Mouse (Mus musculus) lung, postnatal 36 days (tissue): ENCODE measurements around the gene Cd163.
"Not testable (repeated sequence)": the region's sequence is repeated elsewhere in the genome, so short reads cannot be mapped to it uniquely, and the experiment has no call there.

ENCODE experiments used
- DNase-seq: peaks from one replicate; pipeline ENCODE4 v3.0.0; 2022; ENCODE audit warnings: mixed read lengths

The Cd163 gene

GRCm38 (mm10) chr6:124304356-124304755, at the start of gene Cd163:
Gene Cd163, plus strand, starts transcription at chr6:124304656.
- DNase-seq: no peak

DNA sequence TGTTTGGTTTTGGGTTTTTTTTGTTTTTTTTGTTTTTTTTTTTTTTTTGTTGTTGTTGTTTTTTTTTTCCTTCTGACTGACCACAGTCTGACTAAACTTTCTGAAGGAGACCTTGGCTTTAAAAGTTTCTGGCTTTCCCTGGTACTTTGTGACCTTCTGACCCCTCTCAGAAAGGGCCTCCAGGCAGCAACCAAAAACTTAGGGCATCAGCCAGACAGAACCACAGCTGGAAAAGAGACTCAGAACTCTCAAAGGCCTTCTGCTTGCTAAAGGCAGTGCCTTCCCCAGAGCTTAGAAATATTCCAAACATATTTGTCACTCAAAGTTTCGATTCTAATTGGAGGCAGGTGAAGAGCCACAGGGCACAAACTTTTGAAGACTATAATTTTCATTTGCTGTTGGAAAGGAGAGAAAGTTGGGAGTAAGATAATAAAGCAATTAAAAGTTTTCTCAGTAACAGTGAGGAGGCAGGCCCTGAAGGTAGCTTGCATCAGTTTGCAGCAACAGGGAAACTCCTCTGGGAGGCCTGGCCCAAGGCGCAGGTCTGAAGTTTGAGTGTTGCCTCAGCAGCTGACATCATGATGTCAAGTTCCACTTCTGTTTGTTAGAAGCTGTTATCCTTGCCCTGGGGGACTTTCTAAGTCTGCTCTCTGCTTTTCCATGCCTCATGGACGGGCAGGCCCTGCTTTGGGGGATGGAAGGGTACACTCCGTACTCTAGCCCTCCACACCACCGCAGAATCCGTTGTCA, 48.6 kb upstream of the Cd163 start:
- no peak for DNase-seq

DNA sequence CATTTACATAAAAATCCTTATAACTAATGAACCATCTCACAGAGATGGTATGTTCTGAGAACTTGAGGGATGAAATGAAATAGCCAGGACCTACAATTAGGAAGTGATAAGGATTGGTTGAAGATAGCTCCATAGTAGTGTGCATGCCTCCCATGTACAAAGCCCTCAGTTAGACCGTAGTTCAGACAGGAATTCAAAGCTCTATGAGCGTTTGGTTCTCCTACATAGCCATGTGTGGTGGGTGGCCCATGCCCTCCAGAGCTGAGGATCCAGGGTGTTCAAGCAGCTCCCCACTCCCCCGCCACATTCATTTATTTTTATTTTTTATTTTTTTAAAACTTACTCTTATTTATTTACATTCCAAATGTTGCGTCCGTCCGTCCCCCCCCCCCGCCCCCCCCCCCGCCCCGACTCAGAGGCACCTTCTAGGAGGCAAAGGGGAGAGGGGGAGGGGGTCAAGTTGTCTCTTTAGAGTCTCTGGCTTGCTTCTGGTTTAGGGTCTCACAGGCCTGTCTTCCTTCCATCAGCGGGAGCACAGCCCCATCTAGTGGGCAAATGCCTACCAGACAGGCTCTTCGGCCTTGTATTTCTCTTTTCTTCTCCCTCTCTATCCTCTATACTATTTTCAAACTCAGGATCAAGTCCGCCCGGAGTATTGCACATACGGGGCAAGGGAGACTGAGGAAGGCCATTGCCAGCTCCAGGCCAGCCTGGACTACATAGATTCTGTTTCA, 44.1 kb upstream of the Cd163 start:
- DNase-seq: peak; percentile 47

DNA sequence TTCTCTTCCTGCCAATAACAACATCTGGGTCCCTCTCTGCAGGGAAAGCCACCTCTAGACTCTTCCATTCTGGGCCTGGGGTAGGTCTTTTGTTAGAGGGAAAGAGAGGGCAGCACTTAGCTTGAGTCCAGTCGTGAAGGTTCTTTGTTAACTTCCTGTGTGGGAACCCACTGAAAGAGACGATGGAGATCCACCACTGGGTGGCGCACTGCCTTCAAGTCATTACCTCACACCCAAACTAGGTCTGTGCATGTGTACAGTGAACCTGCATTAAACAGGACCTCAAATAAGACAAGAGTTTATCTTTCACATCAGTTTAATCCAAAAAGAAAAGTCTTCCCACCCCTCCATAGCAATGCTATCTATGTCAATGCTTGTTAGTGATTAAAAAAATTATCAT, 41.8 kb upstream of the Cd163 start:
- DNase-seq: peak; percentile 83

DNA sequence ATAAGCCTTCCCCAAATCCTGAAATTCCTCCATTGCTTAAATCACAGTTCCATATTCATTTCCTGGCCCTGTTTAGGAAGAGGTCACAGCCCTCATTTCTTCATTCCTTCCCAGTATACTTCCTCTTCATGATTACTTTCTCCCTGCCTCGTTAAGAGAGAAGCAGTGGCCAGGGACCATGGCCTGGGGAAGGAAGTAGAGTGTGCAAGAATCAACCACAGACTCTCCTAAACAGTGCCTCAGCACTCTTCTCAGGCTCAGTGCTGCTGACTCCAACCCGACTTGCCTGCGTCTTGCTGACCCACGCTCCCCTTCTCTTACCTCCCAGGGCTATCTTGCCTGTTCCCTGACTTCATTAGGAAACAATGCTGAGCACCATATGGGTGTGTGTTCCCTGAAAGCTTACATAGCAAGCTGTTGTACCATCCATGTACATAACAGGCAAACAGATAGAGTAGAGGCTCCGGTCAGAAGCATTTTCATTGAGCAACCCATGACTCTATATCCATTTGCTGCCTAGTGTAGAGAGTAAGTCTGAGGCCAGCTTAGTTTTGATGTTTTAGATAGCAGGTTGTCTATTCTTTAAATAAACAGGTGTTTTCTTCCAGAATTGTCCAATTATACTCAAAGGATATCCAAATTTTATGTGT, 31.1 kb upstream of the Cd163 start:
- DNase-seq: peak; percentile 38

- no peak for DNase-seq
These were observed 26.8 kb upstream of the Cd163 start for GRCm38 (mm10) chr6:124277641-124278040.

DNA sequence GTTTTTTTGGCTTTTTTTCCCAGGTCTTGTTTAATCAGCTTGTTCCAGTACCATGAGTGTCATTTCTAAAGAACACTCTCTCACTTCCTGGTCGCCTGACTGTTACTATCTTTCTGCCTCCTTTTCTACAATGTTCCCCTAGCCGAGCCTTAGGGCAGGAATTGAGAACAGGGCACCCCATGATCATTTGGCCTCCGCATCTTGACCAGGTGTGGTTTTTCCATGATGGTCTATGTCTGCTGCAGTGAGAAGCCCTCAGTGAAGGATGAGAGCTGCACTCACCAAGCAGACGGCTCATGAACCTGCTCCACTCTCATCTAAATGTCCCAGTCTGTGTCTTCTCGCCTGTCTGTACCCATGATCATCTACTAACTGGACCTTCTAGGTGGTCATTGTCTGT, 26.2 kb upstream of the Cd163 start:
- DNase-seq: no peak

DNA sequence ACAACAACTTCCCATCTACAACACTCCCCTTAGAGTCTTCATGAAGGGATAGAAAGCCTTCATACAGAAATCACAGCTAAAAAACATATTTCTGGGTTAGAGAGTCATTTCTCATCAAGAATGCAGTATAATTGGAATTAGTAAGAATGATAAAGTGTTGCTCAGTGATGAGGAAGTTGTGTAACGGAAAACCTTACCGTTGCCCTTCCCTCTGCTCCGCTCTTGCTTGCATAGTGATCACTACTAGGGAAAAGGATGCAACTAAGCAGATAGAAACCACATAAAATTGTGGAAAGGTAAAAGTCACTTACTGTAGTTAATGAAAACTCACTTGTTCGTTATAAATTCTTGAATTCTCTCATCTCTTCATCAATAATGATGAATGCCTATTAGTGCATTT, 21.7 kb upstream of the Cd163 start:
- no peak for DNase-seq

- not testable (repeated sequence) for DNase-seq
These were observed 7.1 kb upstream of the Cd163 start for GRCm38 (mm10) chr6:124297378-124297777.

DNA sequence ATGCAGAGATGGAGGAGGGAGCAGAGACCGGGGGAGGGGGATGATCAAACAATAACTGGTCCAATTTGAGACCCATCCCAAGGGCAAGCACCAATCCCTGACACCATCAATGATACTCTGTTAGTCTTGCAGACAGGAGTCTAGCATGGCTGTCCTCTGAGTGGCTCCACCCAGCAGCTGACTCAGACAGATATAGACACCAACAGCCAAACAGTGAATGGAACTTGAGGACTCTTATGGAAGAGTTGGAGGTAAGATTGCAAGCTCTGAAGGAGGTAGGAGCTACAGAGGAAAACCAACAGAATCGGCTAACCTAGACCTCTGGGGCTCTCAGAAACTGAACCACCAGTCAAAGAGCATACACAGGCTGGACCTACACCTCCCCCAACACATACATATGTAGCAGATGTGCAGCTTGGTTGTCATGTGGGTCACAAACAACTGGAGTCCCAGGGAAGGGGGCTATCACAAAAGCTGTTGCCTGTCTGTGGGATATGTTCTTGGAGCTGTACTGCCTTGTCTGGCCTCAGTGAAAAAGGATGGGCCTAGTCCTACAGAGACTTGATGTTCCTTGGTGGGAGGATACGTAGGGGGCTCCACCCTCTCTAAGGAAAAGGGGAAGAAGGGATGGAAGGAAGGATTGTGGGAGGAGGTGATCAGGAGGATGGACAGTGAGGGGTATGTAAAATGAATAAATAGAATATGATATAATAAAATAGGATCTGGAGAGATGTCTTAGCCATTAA, 2.8 kb upstream of the Cd163 start:
- DNase-seq: no peak

- no peak for DNase-seq
These were observed 4.5 kb downstream of the Cd163 start for GRCm38 (mm10) chr6:124308935-124309334.

DNA sequence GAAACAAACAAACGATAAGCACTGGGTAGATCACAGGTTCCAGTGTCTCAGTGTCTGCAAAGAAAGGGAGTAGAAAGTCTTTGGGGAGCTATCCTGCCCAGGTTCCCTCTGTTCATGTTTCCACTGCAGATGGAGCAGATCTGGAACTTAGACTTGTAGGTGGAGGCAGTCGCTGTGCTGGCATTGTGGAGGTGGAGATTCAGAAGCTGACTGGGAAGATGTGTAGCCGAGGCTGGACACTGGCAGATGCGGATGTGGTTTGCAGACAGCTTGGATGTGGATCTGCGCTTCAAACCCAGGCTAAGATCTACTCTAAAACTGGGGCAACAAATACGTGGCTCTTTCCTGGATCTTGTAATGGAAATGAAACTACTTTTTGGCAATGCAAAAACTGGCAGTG, 7.8 kb downstream of the Cd163 start:
- DNase-seq: no peak

GRCm38 (mm10) chr6:124320371-124320770, 15.9 kb downstream of the Cd163 start:
- no peak for DNase-seq

- no peak for DNase-seq
These were observed 17.3 kb downstream of the Cd163 start for GRCm38 (mm10) chr6:124321481-124322475.

DNA sequence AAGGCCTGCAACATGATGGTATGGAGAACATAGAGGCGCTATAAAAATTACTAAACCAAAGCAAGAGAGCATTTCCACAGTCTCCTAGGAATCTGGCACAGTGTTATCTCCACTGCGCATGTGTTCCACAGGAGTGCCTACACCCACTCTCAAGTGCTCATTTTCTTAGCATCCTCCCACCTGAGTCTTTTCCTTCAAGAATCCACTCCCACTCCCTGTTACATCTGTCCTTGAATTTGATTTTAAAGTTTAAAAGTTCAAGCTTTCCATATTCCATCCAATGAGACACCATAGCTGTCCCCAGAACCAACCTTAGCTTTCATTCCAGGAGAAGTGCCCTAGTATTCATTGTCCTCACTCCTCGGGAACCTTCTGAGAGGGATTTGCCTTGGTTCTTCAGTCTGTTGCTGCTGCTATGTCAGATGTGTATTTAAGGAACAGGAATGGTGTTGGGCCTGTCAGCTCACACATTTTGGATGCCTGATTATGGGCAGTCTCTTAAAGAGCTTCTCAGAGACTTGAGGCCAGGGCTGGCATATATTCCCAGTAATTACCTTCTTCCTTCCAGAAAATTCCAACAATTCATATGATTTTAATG, 24.0 kb downstream of the Cd163 start:
- DNase-seq: no peak

- DNase-seq: peak; percentile 17
These were observed 25.2 kb downstream of the Cd163 start for GRCm38 (mm10) chr6:124329622-124330021.

DNA sequence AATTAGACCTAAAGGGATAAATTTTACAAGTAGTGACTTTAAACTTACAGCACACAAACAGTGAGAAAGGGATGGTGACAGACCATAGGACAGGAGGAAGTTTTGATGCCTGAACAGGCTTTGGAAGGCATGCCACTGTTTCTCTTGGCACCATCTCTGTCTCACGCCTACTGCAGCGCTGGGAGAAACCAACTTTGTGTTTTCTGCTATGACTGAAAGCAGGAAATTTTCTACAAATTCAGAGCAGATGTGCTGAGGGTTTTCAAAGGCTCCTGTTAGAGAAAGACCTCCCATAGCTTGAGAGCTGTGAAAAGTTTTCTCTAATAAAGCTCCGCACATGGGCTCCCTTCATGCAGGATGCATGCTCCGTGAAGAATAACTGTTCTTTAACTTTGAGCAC, 40.6 kb downstream of the Cd163 start:
- DNase-seq: no peak

DNA sequence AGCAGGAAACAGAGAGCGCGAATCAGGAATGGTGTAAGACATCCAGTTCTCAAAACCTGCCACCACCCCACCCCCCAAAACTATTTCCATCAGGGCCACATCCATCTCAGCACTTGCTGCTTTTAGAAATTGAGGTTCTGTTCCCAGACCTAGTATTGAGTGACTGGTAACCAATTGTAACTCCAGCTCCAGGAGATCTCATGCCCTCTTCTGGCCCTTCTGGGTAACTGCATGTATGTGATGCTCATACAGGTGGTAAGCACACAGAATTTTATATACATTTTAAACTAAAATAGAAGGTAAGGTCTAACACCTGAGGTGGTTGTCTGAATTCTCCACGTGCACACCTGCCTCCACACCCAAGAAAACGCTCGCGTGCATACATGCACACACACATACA, 42.2 kb downstream of the Cd163 start:
- DNase-seq: no peak

GRCm38 (mm10) chr6:124353246-124353645, 48.8 kb downstream of the Cd163 start:
- DNase-seq: no peak

DNA sequence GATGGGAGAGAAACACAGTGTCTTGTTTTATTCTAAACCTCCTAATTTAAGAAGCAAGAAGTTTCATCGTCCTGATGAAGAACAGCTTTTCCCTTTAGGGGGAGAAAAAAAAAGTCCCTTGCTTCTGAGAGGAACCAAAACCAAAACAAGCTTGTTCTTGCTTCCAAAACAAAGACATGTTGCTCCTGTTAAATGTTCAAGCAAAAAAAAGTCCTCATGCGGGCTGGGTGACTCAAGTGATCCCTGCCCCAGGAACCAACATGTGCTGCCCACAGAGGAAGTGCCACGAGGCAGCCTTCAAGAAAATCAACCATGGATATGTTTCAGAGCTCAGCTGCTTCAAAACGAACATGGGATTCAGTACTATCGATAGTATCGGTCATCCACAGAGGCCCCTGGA, 54.5 kb downstream of the Cd163 start:
- no peak for DNase-seq

DNA sequence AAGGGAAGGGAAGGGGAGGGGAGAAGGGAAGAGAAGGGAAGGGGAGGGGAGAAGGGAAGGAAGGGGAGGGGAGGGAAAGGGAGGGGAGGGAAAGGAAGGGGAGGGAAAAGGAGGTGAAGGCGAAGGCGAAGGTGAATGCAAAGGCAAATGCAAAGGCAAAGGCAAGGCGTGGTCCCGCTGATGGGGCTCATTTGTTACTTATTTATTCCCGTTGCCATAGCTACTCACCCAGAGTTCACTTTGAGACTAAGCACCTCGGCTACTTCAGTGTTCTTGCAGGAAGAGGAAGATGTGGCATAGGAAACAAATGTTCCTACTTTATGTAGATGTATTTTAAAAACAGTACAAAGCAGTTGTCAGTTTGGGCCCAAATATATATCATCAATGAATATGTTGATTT, 56.1 kb downstream of the Cd163 start:
- DNase-seq: peak; percentile 27

- no peak for DNase-seq
These were observed 59.9 kb downstream of the Cd163 start for GRCm38 (mm10) chr6:124364328-124364727.
